Mouse (Mus musculus): ENCODE measurements around the gene Sh2b3. TPM values are rescaled to one million over a fixed set of nuclear protein-coding genes. Genes with fewer than 3 reads are reported as not detected.
A peak's percentile ranks its signal among the peaks of the same experiment; 100 is the strongest.

Sh2b3 gene
- total and polyA plus RNA-seq, 3 experiments: 16.3 to 122 (median 20.4) TPM

- Histone ChIP-seq H3K4me1 (ENCODE audit: insufficient read depth, low read depth, low read length) (no peaks in the 10 kb centered on the region; the same call in 1 of the 2 replicates), H3K36me3 (replicated peaks) (peaks cover 11% of the 10 kb centered on the region), H3K9me3 (replicated peaks) (no peaks in the 10 kb centered on the region), H3K4me3 (ENCODE audit: low read depth, low read length) (no peak overlapping the region), H3K27me3 (ENCODE audit: insufficient read depth, low read length) (peaks cover 32% of the 10 kb centered on the region)
- DNase-seq (ENCODE audit: low spot score): no peak
- TF ChIP-seq POLR2AphosphoS5 (IDR thresholded peaks at IDR 0.05; ENCODE audit: insufficient replicate concordance, low read depth, low read length): no peak
- no peak for TF ChIP-seq GATA2 (IDR thresholded peaks at IDR 0.05; ENCODE audit: borderline replicate concordance, low read depth, low read length)
- TF ChIP-seq GATA1 (IDR thresholded peaks at IDR 0.05; ENCODE audit: borderline replicate concordance, low read length): no peak
- no peak for TF ChIP-seq CTCF (IDR thresholded peaks at IDR 0.05; ENCODE audit: low read depth, low read length)
- no peak for TF ChIP-seq TAL1 (conservative IDR thresholded peaks at IDR 0.05; ENCODE audit: low read depth, low read length)
- ATAC-seq (ENCODE audit: extremely low read depth, insufficient number of reproducible peaks, low FRiP score, poor library complexity, severe bottlenecking): no peak
Measured at GRCm38 (mm10) chr5:121858427-121858826, 21.0 kb upstream of the Sh2b3 start.

GRCm38 (mm10) chr5:121856740-121857139, 19.3 kb upstream of the Sh2b3 start:
- no peaks in the 10 kb centered on the region for H3K9me3 ChIP-seq (replicated peaks)
- no peaks in the 10 kb centered on the region for H3K4me1 ChIP-seq (ENCODE audit: insufficient read depth, low read depth, low read length)
- peaks cover 26% of the 10 kb centered on the region for H3K27me3 ChIP-seq (ENCODE audit: insufficient read depth, low read length)
- peaks cover 28% of the 10 kb centered on the region for H3K36me3 ChIP-seq (replicated peaks)
- no peak overlapping the region for H3K4me3 ChIP-seq (ENCODE audit: low read depth, low read length)
- no peak for DNase-seq (ENCODE audit: low spot score)
- ATAC-seq (ENCODE audit: extremely low read depth, insufficient number of reproducible peaks, low FRiP score, poor library complexity, severe bottlenecking): no peak
- TF ChIP-seq GATA1 (IDR thresholded peaks at IDR 0.05; ENCODE audit: borderline replicate concordance, low read length): no peak

- TF ChIP-seq GATA2 (IDR thresholded peaks at IDR 0.05; ENCODE audit: borderline replicate concordance, low read depth, low read length) (no peak), CTCF (IDR thresholded peaks at IDR 0.05; ENCODE audit: low read depth, low read length) (no peak), GATA1 (IDR thresholded peaks at IDR 0.05; ENCODE audit: borderline replicate concordance, low read length) (no peak), TAL1 (conservative IDR thresholded peaks at IDR 0.05; ENCODE audit: low read depth, low read length) (no peak), POLR2AphosphoS5 (IDR thresholded peaks at IDR 0.05; ENCODE audit: insufficient replicate concordance, low read depth, low read length) (no peak)
- Histone ChIP-seq H3K4me3 (ENCODE audit: low read depth, low read length) (no peak overlapping the region), H3K27me3 (ENCODE audit: insufficient read depth, low read length) (peaks cover 14% of the 10 kb centered on the region), H3K9me3 (replicated peaks) (no peaks in the 10 kb centered on the region), H3K4me1 (ENCODE audit: insufficient read depth, low read depth, low read length) (peaks cover 17% of the 10 kb centered on the region), H3K36me3 (replicated peaks) (peaks cover 43% of the 10 kb centered on the region)
- ATAC-seq (ENCODE audit: extremely low read depth, insufficient number of reproducible peaks, low FRiP score, poor library complexity, severe bottlenecking) (no peak), DNase-seq (ENCODE audit: low spot score) (no peak)
Measured at GRCm38 (mm10) chr5:121854768-121855167, 17.3 kb upstream of the Sh2b3 start.

- H3K36me3 ChIP-seq (replicated peaks): peaks cover 43% of the 10 kb centered on the region
- TF ChIP-seq GATA2 (IDR thresholded peaks at IDR 0.05; ENCODE audit: borderline replicate concordance, low read depth, low read length): no peak
- TF ChIP-seq POLR2AphosphoS5 (IDR thresholded peaks at IDR 0.05; ENCODE audit: insufficient replicate concordance, low read depth, low read length): no peak
- TF ChIP-seq GATA1 (IDR thresholded peaks at IDR 0.05; ENCODE audit: borderline replicate concordance, low read length): no peak
- no peak for TF ChIP-seq TAL1 (conservative IDR thresholded peaks at IDR 0.05; ENCODE audit: low read depth, low read length)
- TF ChIP-seq CTCF (IDR thresholded peaks at IDR 0.05; ENCODE audit: low read depth, low read length): no peak
- no peaks in the 10 kb centered on the region for H3K9me3 ChIP-seq (replicated peaks)
- H3K4me1 ChIP-seq (ENCODE audit: insufficient read depth, low read depth, low read length): peaks cover 21% of the 10 kb centered on the region
- H3K27me3 ChIP-seq (ENCODE audit: insufficient read depth, low read length): peaks cover 14% of the 10 kb centered on the region
- DNase-seq (ENCODE audit: low spot score): no peak
- ATAC-seq (ENCODE audit: extremely low read depth, insufficient number of reproducible peaks, low FRiP score, poor library complexity, severe bottlenecking): no peak
- no peak overlapping the region for H3K4me3 ChIP-seq (ENCODE audit: low read depth, low read length)
Measured at GRCm38 (mm10) chr5:121853368-121854051, 16.1 kb upstream of the Sh2b3 start.

- ATAC-seq (ENCODE audit: extremely low read depth, insufficient number of reproducible peaks, low FRiP score, poor library complexity, severe bottlenecking) (no peak), DNase-seq (ENCODE audit: low spot score) (no peak)
- Histone ChIP-seq H3K36me3 (replicated peaks) (peaks cover 43% of the 10 kb centered on the region), H3K4me1 (ENCODE audit: insufficient read depth, low read depth, low read length) (peaks cover 40% of the 10 kb centered on the region), H3K9me3 (replicated peaks) (no peaks in the 10 kb centered on the region), H3K27me3 (ENCODE audit: insufficient read depth, low read length) (no peaks in the 10 kb centered on the region; the same call in 1 of the 2 replicates), H3K4me3 (ENCODE audit: low read depth, low read length) (peak overlapping the region; percentile 82)
- TF ChIP-seq GATA2 (IDR thresholded peaks at IDR 0.05; ENCODE audit: borderline replicate concordance, low read depth, low read length) (no peak), TAL1 (conservative IDR thresholded peaks at IDR 0.05; ENCODE audit: low read depth, low read length) (no peak), GATA1 (IDR thresholded peaks at IDR 0.05; ENCODE audit: borderline replicate concordance, low read length) (no peak), POLR2AphosphoS5 (IDR thresholded peaks at IDR 0.05; ENCODE audit: insufficient replicate concordance, low read depth, low read length) (no peak), CTCF (IDR thresholded peaks at IDR 0.05; ENCODE audit: low read depth, low read length) (no peak)
Measured at GRCm38 (mm10) chr5:121849478-121850349, 12.3 kb upstream of the Sh2b3 start.

GRCm38 (mm10) chr5:121848743-121849142, 11.3 kb upstream of the Sh2b3 start, which contains the start of gene Pheta1:
Gene Pheta1 (plus strand): TSS chr5:121848984.
- no peak for TF ChIP-seq TAL1 (conservative IDR thresholded peaks at IDR 0.05; ENCODE audit: low read depth, low read length)
- TF ChIP-seq CTCF (IDR thresholded peaks at IDR 0.05; ENCODE audit: low read depth, low read length): no peak
- no peak for TF ChIP-seq GATA2 (IDR thresholded peaks at IDR 0.05; ENCODE audit: borderline replicate concordance, low read depth, low read length)
- TF ChIP-seq POLR2AphosphoS5 (IDR thresholded peaks at IDR 0.05; ENCODE audit: insufficient replicate concordance, low read depth, low read length): no peak
- H3K4me1 ChIP-seq (ENCODE audit: insufficient read depth, low read depth, low read length): peaks cover 47% of the 10 kb centered on the region
- H3K36me3 ChIP-seq (replicated peaks): peaks cover 35% of the 10 kb centered on the region
- DNase-seq (ENCODE audit: low spot score): peak; percentile 94
- H3K27me3 ChIP-seq (ENCODE audit: insufficient read depth, low read length): peaks cover 7% of the 10 kb centered on the region; the same call in 1 of the 2 replicates
- peak; percentile 80 for ATAC-seq (ENCODE audit: extremely low read depth, insufficient number of reproducible peaks, low FRiP score, poor library complexity, severe bottlenecking)
- H3K9me3 ChIP-seq (replicated peaks): no peaks in the 10 kb centered on the region
- peak within 1 kb of the TSS; percentile 82 for H3K4me3 ChIP-seq (ENCODE audit: low read depth, low read length)
